Mouse (Mus musculus) testis, postnatal 14 days (tissue): ENCODE data around the gene Prr5l.
"Not testable (repeated sequence)": the region's sequence is repeated elsewhere in the genome, so short reads cannot be mapped to it uniquely, and the experiment has no call there.

Source experiments
- DNase-seq: peaks from one replicate; pipeline ENCODE4 v3.0.0; 2021; ENCODE audit warnings: low spot score

The Prr5l gene

DNA sequence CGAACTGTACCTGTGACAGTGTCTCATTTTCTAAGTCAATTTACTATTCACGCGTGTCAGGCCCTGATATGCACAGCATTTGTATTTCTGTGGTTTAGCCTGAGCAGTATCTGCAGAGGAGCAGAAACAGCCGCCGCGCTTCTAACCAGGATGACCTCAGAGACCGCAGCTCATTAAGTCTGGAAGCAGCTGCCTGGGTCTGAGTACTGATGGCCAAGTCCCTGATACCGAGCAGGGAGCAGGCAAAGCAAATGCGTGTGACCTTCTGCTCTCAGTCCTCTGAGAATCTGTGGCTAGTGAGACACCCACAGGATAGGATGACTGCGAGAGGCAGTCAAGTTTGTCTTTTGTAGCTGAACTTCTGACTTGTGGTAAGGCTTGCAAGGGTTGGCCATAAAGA lies 120.4 kb downstream of the Prr5l start:
- no peak for DNase-seq

GRCm38 (mm10) chr2:101761898-101762297 lies 120.9 kb downstream of the Prr5l start:
- no peak for DNase-seq

- DNase-seq: no peak
Measured at GRCm38 (mm10) chr2:101759523-101760277, 123.1 kb downstream of the Prr5l start.

DNA sequence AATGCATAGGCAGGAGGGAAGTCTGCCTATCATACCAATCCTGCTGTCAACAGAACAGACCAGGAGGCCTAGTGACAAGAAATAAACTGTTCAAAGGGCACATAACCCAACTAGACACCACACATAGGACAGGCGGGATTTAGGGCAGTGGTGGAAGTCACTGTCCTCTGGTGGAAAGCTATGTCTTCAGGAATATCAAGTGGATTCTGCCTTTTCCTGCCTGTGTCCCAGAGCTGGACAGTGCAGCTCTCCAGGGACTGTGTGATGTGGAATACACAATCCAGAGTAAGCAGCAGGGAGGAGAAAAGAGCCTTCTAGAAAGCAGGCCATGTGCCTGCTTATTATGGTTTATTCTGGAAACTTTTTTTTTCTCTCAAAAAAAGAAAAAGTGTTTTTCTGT lies 125.0 kb downstream of the Prr5l start:
- DNase-seq: no peak

DNA sequence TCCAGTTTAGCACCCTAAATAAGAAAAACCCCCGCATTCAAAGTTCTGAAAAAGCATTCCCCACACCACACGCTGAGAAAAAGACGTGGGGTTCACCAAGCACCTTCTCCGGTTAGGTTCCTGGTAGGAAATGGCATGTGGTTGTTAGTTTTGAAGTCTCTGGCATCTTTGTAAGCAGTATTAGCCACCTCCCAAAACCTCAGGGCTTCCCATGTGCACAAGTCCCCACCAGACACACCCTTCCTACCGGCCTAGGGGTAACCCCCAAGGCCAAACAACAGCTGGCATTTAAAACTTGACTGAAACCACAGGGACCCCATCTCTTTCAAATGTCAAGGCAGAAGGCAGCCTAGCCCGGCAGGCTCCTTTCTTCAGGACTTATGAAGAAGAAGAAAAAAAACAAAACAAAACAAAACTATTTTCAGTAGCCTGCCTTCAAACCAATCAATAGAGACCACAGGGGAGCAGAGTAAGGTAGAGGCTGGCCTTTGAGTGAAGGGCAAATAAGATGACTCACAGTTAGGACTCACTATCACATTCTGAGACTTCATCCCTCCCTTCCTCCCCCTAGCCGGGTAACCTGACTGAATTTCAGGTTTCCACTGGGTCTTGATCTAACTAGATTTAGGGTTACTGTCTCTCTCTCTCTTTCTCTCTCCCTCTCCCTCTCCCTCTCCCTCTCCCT lies 126.6 kb downstream of the Prr5l start:
- no peak for DNase-seq

- DNase-seq: no peak
Measured at GRCm38 (mm10) chr2:101754939-101755555, 127.8 kb downstream of the Prr5l start.

DNA sequence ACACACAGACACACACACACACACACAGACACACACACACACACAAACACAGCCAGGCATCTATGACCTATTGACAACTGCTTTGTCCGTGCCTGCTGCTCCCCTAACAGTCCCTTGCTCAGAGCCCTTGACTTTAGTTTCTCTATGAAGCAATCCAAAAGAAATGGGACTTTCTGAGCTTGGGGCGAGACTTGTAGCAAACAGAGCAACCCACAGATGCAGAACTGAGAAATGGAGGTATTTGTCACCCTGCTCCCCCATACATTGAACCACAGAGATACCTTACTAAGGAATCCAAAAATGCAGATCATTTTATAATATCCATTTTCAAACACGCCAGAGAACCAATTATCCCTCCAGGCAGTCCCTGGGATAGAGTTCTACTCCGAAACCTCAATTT lies 128.4 kb downstream of the Prr5l start:
- no peak for DNase-seq

GRCm38 (mm10) chr2:101752979-101753378 lies 129.8 kb downstream of the Prr5l start:
- DNase-seq: no peak

GRCm38 (mm10) chr2:101752402-101752801 lies 130.4 kb downstream of the Prr5l start:
- DNase-seq: no peak

- DNase-seq: no peak
Measured at GRCm38 (mm10) chr2:101751236-101751922, 131.4 kb downstream of the Prr5l start.

DNA sequence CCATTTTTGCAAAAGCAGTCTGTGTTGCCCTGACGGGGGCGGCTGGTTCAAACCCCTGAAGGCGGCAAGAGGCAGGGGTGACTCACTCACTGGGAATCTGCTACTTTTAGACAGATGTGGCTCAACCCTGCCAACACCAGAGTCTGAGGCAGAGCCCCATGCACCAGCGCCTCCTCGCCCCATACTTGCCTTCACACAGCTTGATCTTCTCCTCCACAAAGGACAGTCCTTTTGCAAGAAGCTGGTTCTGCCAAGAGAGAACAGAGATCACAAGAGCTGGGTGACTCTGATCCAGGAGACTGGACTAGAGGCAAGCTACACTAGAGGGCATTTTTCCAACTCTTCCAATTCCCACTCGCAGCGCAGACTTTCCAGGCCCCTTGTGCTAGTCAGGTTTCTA lies 136.3 kb downstream of the Prr5l start:
- no peak for DNase-seq

DNA sequence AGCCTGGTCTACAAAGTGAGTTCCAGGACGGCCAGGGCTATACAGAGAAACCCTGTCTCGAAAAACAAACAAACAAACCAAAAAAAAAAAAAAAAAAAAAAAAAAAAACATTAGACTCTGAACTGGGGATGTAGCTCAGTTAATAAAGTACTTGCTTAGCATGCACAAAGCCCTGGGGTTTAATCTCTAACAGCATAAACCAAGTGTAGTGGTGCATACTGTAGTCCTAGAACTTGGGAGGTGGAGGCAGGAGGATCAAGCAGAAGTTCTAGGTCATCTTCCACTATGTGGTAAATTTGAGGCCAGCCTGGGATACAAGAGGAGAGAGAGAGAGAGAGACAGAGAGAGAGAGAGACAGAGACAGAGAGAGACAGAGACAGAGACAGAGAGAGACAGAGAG lies 137.2 kb downstream of the Prr5l start:
- DNase-seq: not testable (repeated sequence)

GRCm38 (mm10) chr2:101742072-101742860 lies 140.6 kb downstream of the Prr5l start:
- no peak for DNase-seq

- no peak for DNase-seq
Measured at GRCm38 (mm10) chr2:101741653-101742052, 141.2 kb downstream of the Prr5l start.

- no peak for DNase-seq
Measured at GRCm38 (mm10) chr2:101739914-101740313, 142.9 kb downstream of the Prr5l start.

GRCm38 (mm10) chr2:101733564-101733963 lies 149.3 kb downstream of the Prr5l start:
- DNase-seq: no peak

GRCm38 (mm10) chr2:101732777-101733210 lies 150.0 kb downstream of the Prr5l start:
- DNase-seq: no peak

DNA sequence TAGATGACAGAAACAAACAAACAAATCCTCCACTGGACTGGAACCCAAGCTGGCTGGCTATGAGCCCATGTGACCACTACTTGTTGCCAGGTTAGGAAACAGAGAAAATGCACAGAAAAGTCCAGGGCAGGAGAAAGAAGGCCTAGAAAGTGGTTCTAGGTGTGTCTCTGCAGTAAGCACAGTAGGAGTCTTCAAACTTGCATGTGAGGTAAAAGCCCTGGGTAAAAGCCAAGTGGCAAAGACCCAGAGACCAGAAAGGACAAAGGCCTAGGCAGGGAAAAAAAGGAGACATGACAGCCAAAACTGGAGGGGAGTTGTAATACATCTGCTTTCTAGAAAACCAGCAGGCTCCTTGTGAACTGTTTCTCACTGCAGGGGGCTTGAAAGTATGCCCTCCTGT lies 151.9 kb downstream of the Prr5l start:
- DNase-seq: no peak

DNA sequence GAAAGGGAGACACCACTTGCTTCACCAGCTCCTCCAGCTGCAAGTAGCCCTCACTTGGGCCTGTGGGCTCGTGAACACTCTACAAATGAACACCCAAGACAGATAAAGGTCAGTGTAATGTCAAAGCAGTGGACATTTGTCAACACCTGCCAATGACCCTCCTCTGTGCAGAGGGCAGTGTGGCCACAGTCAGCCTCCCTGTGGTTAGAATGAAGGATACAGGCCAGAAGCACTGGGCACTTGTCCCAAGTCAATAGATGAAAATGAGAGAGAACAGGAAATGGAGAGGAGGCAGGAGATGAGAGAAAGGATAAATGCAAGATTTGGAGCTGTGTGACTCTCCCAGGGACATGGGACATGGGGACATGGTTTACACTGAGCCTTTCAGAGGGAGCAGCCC lies 153.4 kb downstream of the Prr5l start:
- DNase-seq: no peak

DNA sequence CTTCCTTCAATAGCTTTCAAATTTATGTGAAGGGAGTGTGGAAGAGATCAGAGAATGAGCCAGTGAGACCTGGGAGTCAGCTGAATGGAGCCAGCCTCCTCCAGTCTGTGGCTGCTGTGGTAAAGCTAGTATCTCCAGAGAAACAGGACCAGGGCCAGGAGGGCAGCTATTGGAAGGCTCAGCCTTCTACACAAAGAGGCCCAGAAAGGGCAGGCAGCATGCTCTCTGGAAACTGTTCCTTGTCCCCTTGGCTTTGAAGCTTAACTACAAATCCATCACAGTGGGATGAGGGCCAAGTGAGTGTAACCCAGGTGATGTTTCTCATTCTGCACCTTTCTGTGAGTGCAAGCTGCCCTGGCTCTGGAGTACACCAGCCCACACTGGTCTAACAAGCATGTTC lies 155.0 kb downstream of the Prr5l start:
- no peak for DNase-seq

DNA sequence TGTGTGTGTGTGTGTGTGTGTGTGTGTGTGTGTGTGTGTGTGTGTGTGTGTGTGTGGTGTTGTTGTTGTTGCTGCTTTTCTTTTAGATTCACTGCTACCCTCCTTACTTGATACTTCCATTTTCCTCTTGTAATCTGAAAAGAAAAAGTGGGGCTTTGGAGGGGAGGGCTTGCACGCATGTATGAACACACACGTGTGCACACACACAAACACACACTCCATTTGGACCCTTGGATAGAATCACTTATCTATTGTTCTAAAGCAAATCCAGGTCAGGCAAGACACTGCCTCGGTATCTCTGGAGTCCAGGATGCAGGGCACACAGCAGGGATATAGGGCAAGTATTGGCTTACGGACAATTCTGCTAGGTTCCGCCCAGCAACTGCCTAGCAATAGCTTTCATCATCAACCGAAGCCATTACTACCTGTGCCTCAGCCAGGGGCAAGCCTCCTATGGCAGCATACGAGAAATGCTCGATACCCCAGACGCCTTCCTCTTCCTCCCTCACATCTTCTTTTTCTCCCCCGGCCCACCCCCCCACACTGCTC lies 159.4 kb downstream of the Prr5l start:
- no peak for DNase-seq
